Comparison of ENCODE assay signal across 9 mouse cellular contexts in genomic region chr7:139272639-139273396, GRCm38 (mm10). TPM values are rescaled to one million over a fixed set of nuclear protein-coding genes. Genes with fewer than 3 reads are reported as not detected.
A peak's percentile ranks its signal among the peaks of the same experiment; 100 is the strongest.
DNase-seq lines count a peak whose midpoint lies in the region; ATAC-seq lines count a peak whose summit lies in the region.
"Had no signal": no experiment of that assay in that cellular context is flagged by ENCODE, and none has a peak within 500 bp of the region (broad histone marks: within the 10 kb centered on the region; RNA-seq: fewer than 3 reads in every experiment).

No protein-coding gene starts in this region.

- peak overlapping the region; percentile 89 for H3K27ac ChIP-seq in heart, embryonic 11.5 days (ENCODE audit: low read depth, low read length)
- peak overlapping the region; percentile 80 for H3K27ac ChIP-seq in embryonic facial prominence, embryonic 13.5 days
- H3K27ac ChIP-seq in limb, embryonic 12.5 days: 0 out of 2 replicates have a peak overlapping the region, but pooled peaks have one; percentile 23

- 0 out of 2 replicates have a peak, but pooled peaks cover 4% of the 10 kb centered on the region for H3K36me3 ChIP-seq in heart, embryonic 11.5 days (ENCODE audit: control insufficient read depth, insufficient read depth, low read length)
- H3K36me3 ChIP-seq in embryonic facial prominence, embryonic 13.5 days: peaks cover 16% of the 10 kb centered on the region
- H3K36me3 ChIP-seq in limb, embryonic 12.5 days: peaks cover 5% of the 10 kb centered on the region; the same call in 1 of the 2 replicates

- WGBS in heart, embryonic 11.5 days (ENCODE audit: insufficient replicate concordance): 25% methylated on average over 1 of the region's 1 CpGs
- WGBS in embryonic facial prominence, embryonic 13.5 days: 36% methylated on average over 1 of the region's 1 CpGs
- 52% methylated on average over 1 of the region's 1 CpGs for WGBS in limb, embryonic 12.5 days

- H3K27me3 ChIP-seq in heart, embryonic 11.5 days (ENCODE audit: control insufficient read depth, insufficient read depth, low read length): no peaks in the 10 kb centered on the region
- no peaks in the 10 kb centered on the region for H3K27me3 ChIP-seq in embryonic facial prominence, embryonic 13.5 days
- H3K27me3 ChIP-seq in limb, embryonic 12.5 days: no peaks in the 10 kb centered on the region
- H3K27me3 ChIP-seq: Patski had no signal

- DNase-seq in heart, postnatal 36 days: no peak
- DNase-seq in 3T3-L1 (ENCODE audit: low read depth, low spot score): peak; percentile 70
- peak; percentile 52 for DNase-seq in ovary, postnatal 14 days (ENCODE audit: low spot score)
- no peak for DNase-seq in embryo, embryonic 9.5 days (ENCODE audit: extremely low spot score)
- DNase-seq in gastrocnemius, postnatal 14 days: no peak

- no peak overlapping the region for H3K4me3 ChIP-seq in heart, embryonic 11.5 days (ENCODE audit: low read depth, low read length)
- H3K4me3 ChIP-seq in embryonic facial prominence, embryonic 13.5 days: no peak overlapping the region
- H3K4me3 ChIP-seq in limb, embryonic 12.5 days (replicated peaks): no peak overlapping the region

- peaks cover 33% of the 10 kb centered on the region for H3K4me1 ChIP-seq in heart, embryonic 11.5 days (ENCODE audit: control insufficient read depth, insufficient read depth, low read length)
- peaks cover 47% of the 10 kb centered on the region for H3K4me1 ChIP-seq in embryonic facial prominence, embryonic 13.5 days
- H3K4me1 ChIP-seq in limb, embryonic 12.5 days (replicated peaks): peaks cover 18% of the 10 kb centered on the region

- peak overlapping the region; percentile 34 for H3K4me2 ChIP-seq in heart, embryonic 11.5 days
- 0 out of 2 replicates have a peak overlapping the region, but pooled peaks have one; percentile 2 for H3K4me2 ChIP-seq in embryonic facial prominence, embryonic 13.5 days
- no peak overlapping the region for H3K4me2 ChIP-seq in limb, embryonic 12.5 days

- peak; percentile 15; the same call in 1 of the 2 replicates for ATAC-seq in heart, embryonic 11.5 days (replicated peaks; ENCODE audit: insufficient number of reproducible peaks, low FRiP score, low TSS enrichment)
- ATAC-seq in embryonic facial prominence, embryonic 13.5 days (ENCODE audit: insufficient number of reproducible peaks, insufficient read depth, low FRiP score, low TSS enrichment, low read depth): 0 out of 2 replicates have a peak, but pooled peaks have one; percentile 16
- no peak for ATAC-seq in limb, embryonic 12.5 days (ENCODE audit: insufficient number of reproducible peaks, insufficient read depth, low FRiP score, low TSS enrichment, low read depth)

- intact Hi-C loops in heart, postnatal 36 days (cut with DNase I): loop anchor here (2.0 kb wide), 1 partner anchor 24 kb away; the partner anchor contains the start of gene Pwwp2b
- intact Hi-C loops in gastrocnemius, postnatal 14 days (cut with DNase I; ENCODE audit: low total_unique reads): no loop called here

- H3K9me3 ChIP-seq in heart, embryonic 11.5 days (replicated peaks; ENCODE audit: control insufficient read depth, low read length): no peaks in the 10 kb centered on the region
- H3K9me3 ChIP-seq in embryonic facial prominence, embryonic 13.5 days: no peaks in the 10 kb centered on the region
- H3K9me3 ChIP-seq in limb, embryonic 12.5 days: no peaks in the 10 kb centered on the region

- H3K9ac ChIP-seq in heart, embryonic 11.5 days (ENCODE audit: low read depth, low read length): 0 out of 2 replicates have a peak overlapping the region, but pooled peaks have one; percentile 18
- H3K9ac ChIP-seq in embryonic facial prominence, embryonic 13.5 days: 0 out of 2 replicates have a peak overlapping the region, but pooled peaks have one; percentile 32
- no peak overlapping the region for H3K9ac ChIP-seq in limb, embryonic 12.5 days (replicated peaks)

RNA-seq across cellular contexts. Expression of gene Pwwp2b, which starts 24.5 kb away (rescaled TPM):
- polyA plus RNA-seq in heart, embryonic 11.5 days (2014; fragmentation: Nextera tagmentation; extraction: Ambion mirVana): 8.4 TPM in 2 replicates
- total RNA-seq in heart, postnatal 36 days (2021): 1 to 10 TPM; 9.5 to 9.7 TPM
- polyA plus RNA-seq in embryonic facial prominence, embryonic 13.5 days (2015; fragmentation: Nextera tagmentation; extraction: Ambion mirVana): 13.7 and 16.0 TPM in 2 replicates
- 9.6 and 10.0 TPM in 2 replicates for polyA plus RNA-seq in limb, embryonic 12.5 days (2016; fragmentation: Nextera tagmentation; extraction: Ambion mirVana)
- 1 to 10 TPM; 1.5 to 3.0 TPM for total RNA-seq in gastrocnemius, postnatal 14 days (2021)

RNA-seq across cellular contexts. Expression of gene Stk32c, which starts 59.7 kb away (rescaled TPM):
- not detected in 2 replicates for polyA plus RNA-seq in heart, embryonic 11.5 days (2014; fragmentation: Nextera tagmentation; extraction: Ambion mirVana)
- total RNA-seq in heart, postnatal 36 days (2021): under 1 TPM; 0.60 to 0.86 TPM
- 0.18 and 0.22 TPM in 2 replicates for polyA plus RNA-seq in embryonic facial prominence, embryonic 13.5 days (2015; fragmentation: Nextera tagmentation; extraction: Ambion mirVana)
- 0.21 and 0.22 TPM in 2 replicates for polyA plus RNA-seq in limb, embryonic 12.5 days (2016; fragmentation: Nextera tagmentation; extraction: Ambion mirVana)
- total RNA-seq in gastrocnemius, postnatal 14 days (2021): 1 to 10 TPM; 1.2 to 1.4 TPM

Comparison
In these comparisons a context has a peak if more than half of its experiments do, and no peak if none do; other contexts are left out.
1. H3K27ac ChIP-seq: peak in every context shown above with its lines; median percentile 89 in heart, embryonic 11.5 days; 80 in embryonic facial prominence, embryonic 13.5 days; 23 in limb, embryonic 12.5 days.
2. DNase-seq: peak in 3T3-L1 (single experiment) and ovary, postnatal 14 days (single experiment); none in heart, postnatal 36 days (0 of 2), embryo, embryonic 9.5 days (single experiment) and gastrocnemius, postnatal 14 days (single experiment).